Mouse (Mus musculus) urinary bladder, postnatal 36 days (tissue): ENCODE data around the gene Bnc1.

ENCODE experiments used
- DNase-seq, 2 experiments: peaks; one replicate each; pipeline ENCODE4 v3.0.0; 2022; ENCODE audit warnings: low spot score in 2 of 2, mixed read lengths in 1 of 2

The Bnc1 gene

GRCm38 (mm10) chr7:81974616-81975015, 17.5 kb downstream of the Bnc1 start:
- DNase-seq = no peak

GRCm38 (mm10) chr7:81973939-81974338, 18.2 kb downstream of the Bnc1 start:
- no peak for DNase-seq

GRCm38 (mm10) chr7:81973339-81973738, 18.8 kb downstream of the Bnc1 start:
- DNase-seq = no peak

- DNase-seq = no peak
Measured at GRCm38 (mm10) chr7:81968975-81969374, 23.1 kb downstream of the Bnc1 start.

- DNase-seq = no peak
Measured at GRCm38 (mm10) chr7:81968451-81968850, 23.6 kb downstream of the Bnc1 start.

- no peak for DNase-seq
Measured at GRCm38 (mm10) chr7:81966195-81966594, 25.9 kb downstream of the Bnc1 start.

GRCm38 (mm10) chr7:81959704-81960103, 32.4 kb downstream of the Bnc1 start:
- no peak for DNase-seq

- DNase-seq = no peak
Measured at GRCm38 (mm10) chr7:81954208-81954846, 37.8 kb downstream of the Bnc1 start.

- DNase-seq = no peak
Measured at GRCm38 (mm10) chr7:81950499-81950898, 41.6 kb downstream of the Bnc1 start.

- DNase-seq = no peak
Measured at GRCm38 (mm10) chr7:81945398-81945797, 46.7 kb downstream of the Bnc1 start.

- no peak for DNase-seq
Measured at GRCm38 (mm10) chr7:81934806-81935205, 57.3 kb downstream of the Bnc1 start.

GRCm38 (mm10) chr7:81934267-81934745, 57.8 kb downstream of the Bnc1 start, which contains the start of gene Hdgfl3:
Gene Hdgfl3 (minus strand): TSS chr7:81934473.
- peak; percentile 57 to 77 for DNase-seq

GRCm38 (mm10) chr7:81933601-81934266, 58.4 kb downstream of the Bnc1 start:
- peak; percentile 26 to 52 for DNase-seq

- DNase-seq = no peak
Measured at GRCm38 (mm10) chr7:81933061-81933600, 59.0 kb downstream of the Bnc1 start.

GRCm38 (mm10) chr7:81932521-81933045, 59.5 kb downstream of the Bnc1 start:
- no peak for DNase-seq

GRCm38 (mm10) chr7:81928998-81929397, 63.1 kb downstream of the Bnc1 start:
- no peak for DNase-seq

- no peak for DNase-seq
Measured at GRCm38 (mm10) chr7:81921379-81921952, 70.6 kb downstream of the Bnc1 start.

- no peak for DNase-seq
Measured at GRCm38 (mm10) chr7:81920314-81920713, 71.8 kb downstream of the Bnc1 start.

- no peak for DNase-seq
Measured at GRCm38 (mm10) chr7:81918316-81918715, 73.8 kb downstream of the Bnc1 start.
